Mouse (Mus musculus) ovary, adult 2 months (tissue): Measurements from ENCODE around the gene Anapc10. TPM values are rescaled to one million over a fixed set of nuclear protein-coding genes. Genes with fewer than 3 reads are reported as not detected.

Experiments used
- polyA plus RNA-seq: library from polyadenylated mRNA; depleted of rRNA; stranded (reverse); fragments of >200 nt; gene quantifications from 2 replicates; pipeline ENCODE4 v1.2.3, GENCODE M21; 2012; rRNA removed

The Anapc10 gene
- polyA plus RNA-seq, result 0.26 and 0.47 TPM in 2 replicates

GRCm38 (mm10) chr8:79711064-79711961 is at the start of gene Anapc10, which contains the start of gene Abce1:
Anapc10 (plus strand) TSS chr8:79711820.
Abce1 (minus strand) TSS chr8:79711740.

Other genes starting within 250 kb of the Anapc10 start
- 27.1 and 47.3 TPM in 2 replicates for gene Otud4, start 72.2 kb upstream of the Anapc10 start, polyA plus RNA-seq
- 6.8 and 10.0 TPM in 2 replicates for gene Abce1, start 80 bp upstream of the Anapc10 start, polyA plus RNA-seq